Mouse (Mus musculus) heart, embryonic 11.5 days (tissue): ENCODE measurements at regions not wholly inside any gene's neighbourhood (a gene's known extent, or its start where the extent isn't known, plus 50 kb on each side); places are given as distances from the start of the nearest gene placed in this dataset.

Experiments
- ATAC-seq: fragments of 200-750 bp; cut with Nextera tagmentation; replicated peaks from 2 replicates; pipeline ENCODE4 v1.8.0; 2017; ENCODE audit warnings: moderate library complexity; ENCODE audit not compliant: insufficient number of reproducible peaks, low FRiP score, low TSS enrichment
- H3K27ac ChIP-seq: fragments of 300-500 bp; sonication (generic); 2 replicates; pipeline ENCODE4 v1.5.1; 2014; ENCODE audit warnings: mild to moderate bottlenecking, low read depth, low read length
- H3K27me3 ChIP-seq: fragments of 300-500 bp; sonication (generic); 2 replicates; pipeline ENCODE4 v1.6.1; 2014; ENCODE audit warnings: mild to moderate bottlenecking, low read length, mixed read lengths; ENCODE audit not compliant: control insufficient read depth, insufficient read depth
- H3K36me3 ChIP-seq: fragments of 300-500 bp; sonication (generic); 2 replicates; pipeline ENCODE4 v1.6.1; 2014; ENCODE audit warnings: mild to moderate bottlenecking, low read length, moderate library complexity, mixed read lengths; ENCODE audit not compliant: control insufficient read depth, insufficient read depth
- H3K4me1 ChIP-seq: fragments of 300-500 bp; sonication (generic); 2 replicates; pipeline ENCODE4 v1.6.1; 2014; ENCODE audit warnings: low read length; ENCODE audit not compliant: control insufficient read depth, insufficient read depth
- H3K4me2 ChIP-seq: fragments of 300-500 bp; sonication (generic); 2 replicates; pipeline ENCODE4 v1.6.1; 2014; ENCODE audit warnings: mild to moderate bottlenecking, moderate library complexity
- H3K4me3 ChIP-seq: fragments of 300-500 bp; sonication (generic); 2 replicates; pipeline ENCODE4 v1.5.1; 2014; ENCODE audit warnings: low read depth, low read length
- H3K9ac ChIP-seq: fragments of 300-500 bp; sonication (generic); 2 replicates; pipeline ENCODE4 v1.6.1; 2014; ENCODE audit warnings: mild to moderate bottlenecking, low read depth, low read length, moderate library complexity
- H3K9me3 ChIP-seq: fragments of 300-500 bp; sonication (generic); replicated peaks from 2 replicates; pipeline ENCODE4 v1.6.1; 2016; ENCODE audit warnings: low read length; ENCODE audit not compliant: control insufficient read depth
- WGBS: fragments of 180-500 bp; shearing (Covaris S2); extraction: QIAGEN DNeasy Blood & Tissue Kit; methylation state at CpG from one replicate; pipeline ENCODE4 v1.1.7; 2014; ENCODE audit not compliant: insufficient replicate concordance; 5-methylcytosine and 5-hydroxymethylcytosine counted together

DNA sequence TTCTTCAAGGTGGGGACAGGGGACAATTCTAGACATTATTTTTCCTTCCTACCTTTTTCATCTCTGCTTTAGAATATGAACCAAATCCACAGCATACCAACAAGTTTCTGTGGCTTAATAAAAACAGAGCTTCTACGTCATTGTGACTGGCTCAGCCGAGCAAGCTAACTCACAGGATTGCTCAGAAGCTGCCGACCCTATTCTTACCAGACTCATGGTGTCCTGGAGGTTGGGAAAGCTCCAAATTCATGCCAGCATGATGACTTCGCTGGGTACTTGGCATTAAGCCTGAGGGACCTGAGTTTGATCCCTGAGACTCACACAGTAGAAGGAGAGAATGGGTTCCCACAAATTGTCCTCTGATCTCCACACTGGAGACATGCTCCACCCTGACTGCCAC is 253.1 kb upstream of the Tbl1xr1 start:
- ATAC-seq, result no peak
- H3K4me2 ChIP-seq, result no peak overlapping the region
- peaks cover 10% of the 10 kb centered on the region for H3K4me1 ChIP-seq
- WGBS, result 84% methylated on average over 4 of the region's 4 CpGs
- no peak overlapping the region for H3K27ac ChIP-seq
- no peaks in the 10 kb centered on the region for H3K27me3 ChIP-seq
- H3K9ac ChIP-seq, result no peak overlapping the region
- no peak overlapping the region for H3K4me3 ChIP-seq
- H3K36me3 ChIP-seq, result no peaks in the 10 kb centered on the region
- H3K9me3 ChIP-seq, result no peaks in the 10 kb centered on the region

DNA sequence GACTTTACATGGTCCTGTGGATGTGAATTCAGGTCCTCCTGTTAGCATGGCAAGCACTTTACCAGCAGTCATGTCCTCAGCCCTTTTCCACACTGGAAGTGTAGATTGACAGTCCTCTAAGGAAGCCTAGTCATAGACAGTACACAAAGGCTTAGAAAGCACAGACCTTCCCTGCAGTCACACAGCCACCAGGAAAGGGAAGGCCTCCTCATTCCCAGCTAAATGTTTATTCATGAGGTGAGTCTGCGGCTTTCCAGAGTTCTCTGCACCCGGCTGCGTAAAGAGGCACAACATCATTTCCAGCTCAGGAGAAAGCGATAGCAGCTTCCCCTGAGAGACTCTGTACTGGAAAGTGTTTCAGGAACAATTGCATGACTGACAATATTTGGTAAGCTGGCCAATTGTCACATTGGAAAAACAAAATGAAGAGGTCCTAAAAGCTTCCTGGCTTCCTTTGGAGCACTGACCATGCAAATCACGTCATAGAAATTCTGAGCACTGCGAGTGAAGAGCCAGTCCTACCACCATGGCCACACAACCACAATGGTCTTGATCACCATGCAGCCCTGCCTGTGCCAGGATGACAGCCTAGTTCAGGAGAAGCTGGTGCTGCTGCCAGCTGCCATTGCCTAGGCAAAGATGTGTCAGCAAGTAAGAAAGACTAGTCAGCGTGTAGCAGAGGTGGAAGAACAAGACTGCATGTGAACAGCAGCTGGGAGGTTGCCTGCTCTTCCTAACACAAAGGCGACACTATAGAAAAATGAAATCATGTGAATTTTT is 252.2 kb upstream of the Tbl1xr1 start:
- H3K4me3 ChIP-seq, result no peak overlapping the region
- no peak overlapping the region for H3K9ac ChIP-seq
- no peak overlapping the region for H3K4me2 ChIP-seq
- no peaks in the 10 kb centered on the region for H3K36me3 ChIP-seq
- WGBS, result 56% methylated on average over 8 of the region's 8 CpGs
- H3K9me3 ChIP-seq, result no peaks in the 10 kb centered on the region
- H3K27ac ChIP-seq, result no peak overlapping the region
- no peaks in the 10 kb centered on the region for H3K27me3 ChIP-seq
- no peak for ATAC-seq
- H3K4me1 ChIP-seq, result peaks cover 6% of the 10 kb centered on the region

DNA sequence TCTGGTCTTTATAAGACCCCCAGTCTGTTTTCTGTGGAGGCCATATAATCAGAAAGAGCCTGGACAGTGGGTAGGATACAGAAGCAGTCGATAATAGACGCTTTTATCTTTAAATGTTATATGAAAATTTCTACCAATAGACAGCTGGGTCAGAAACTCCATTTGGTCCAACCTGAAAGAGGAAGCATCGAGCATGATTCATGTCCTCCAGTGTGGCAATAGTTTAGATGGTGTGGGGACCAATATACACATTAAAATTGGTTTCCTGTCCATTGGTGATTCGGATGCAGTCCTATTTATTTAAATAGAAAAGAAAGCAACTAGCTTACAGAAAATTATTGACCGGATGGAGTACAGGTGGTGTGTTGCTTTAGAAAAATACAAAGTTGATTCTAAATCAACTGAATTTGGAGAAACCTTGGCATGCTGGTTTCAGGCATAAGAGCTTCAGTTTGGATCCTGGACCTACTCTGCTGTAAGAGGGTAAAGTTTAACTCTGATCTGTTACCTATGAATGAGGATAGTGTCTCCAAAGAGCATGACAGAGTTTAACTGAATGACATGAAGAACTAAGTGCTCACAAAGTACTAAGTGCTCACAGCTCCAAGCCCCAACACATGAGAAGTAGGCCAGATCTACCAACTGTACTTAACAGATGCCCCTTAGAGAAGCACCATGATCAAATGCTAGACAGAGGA is 251.4 kb upstream of the Tbl1xr1 start:
- Histone ChIP-seq H3K4me1 (peaks cover under 1% of the 10 kb centered on the region), H3K4me3 (no peak overlapping the region), H3K9ac (no peak overlapping the region), H3K27ac (no peak overlapping the region), H3K9me3 (no peaks in the 10 kb centered on the region), H3K4me2 (no peak overlapping the region), H3K27me3 (no peaks in the 10 kb centered on the region), H3K36me3 (no peaks in the 10 kb centered on the region)
- 85% methylated on average over 5 of the region's 5 CpGs for WGBS
- no peak for ATAC-seq

DNA sequence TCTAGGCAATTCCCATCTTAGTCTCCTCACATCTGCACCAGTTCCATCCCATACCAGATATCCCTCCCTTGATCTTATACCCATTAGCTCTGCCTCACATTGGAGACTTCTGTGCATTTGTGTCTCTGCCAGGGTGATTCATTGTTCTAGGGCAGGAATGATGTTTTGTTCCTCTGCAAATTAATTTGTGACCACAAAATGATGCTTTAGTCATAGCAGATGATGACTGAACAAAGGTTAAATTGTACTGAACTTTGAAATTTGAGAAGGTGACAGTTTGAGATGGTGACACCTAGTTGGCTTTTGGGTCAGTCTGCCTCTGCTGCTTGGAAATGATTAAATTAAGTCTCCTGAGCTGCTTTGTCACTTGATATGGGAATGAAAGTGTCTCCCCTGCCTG is 248.8 kb upstream of the Tbl1xr1 start:
- Histone ChIP-seq H3K27me3 (no peaks in the 10 kb centered on the region), H3K36me3 (no peaks in the 10 kb centered on the region), H3K4me3 (no peak overlapping the region), H3K9me3 (no peaks in the 10 kb centered on the region), H3K4me2 (no peak overlapping the region), H3K27ac (no peak overlapping the region), H3K4me1 (no peaks in the 10 kb centered on the region), H3K9ac (no peak overlapping the region)
- no peak for ATAC-seq

DNA sequence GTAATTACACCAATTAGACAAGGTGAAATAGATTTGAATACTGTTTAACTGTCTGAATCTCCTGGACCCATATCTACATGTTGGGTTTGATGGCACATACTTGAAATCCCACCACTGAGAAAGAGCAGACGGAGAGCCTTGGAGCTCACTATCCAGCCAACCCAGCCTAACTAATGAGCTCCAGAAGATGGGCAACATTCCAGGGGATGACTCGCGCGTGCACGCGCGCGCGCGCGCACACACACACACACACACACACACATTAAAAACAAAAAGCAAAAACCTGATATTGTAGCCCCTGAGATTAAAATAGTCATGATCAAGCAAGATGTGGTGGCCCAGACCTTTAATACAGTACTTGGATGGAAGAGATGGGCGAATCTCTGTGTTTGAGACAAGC is 243.3 kb upstream of the Tbl1xr1 start:
- no peak overlapping the region for H3K9ac ChIP-seq
- no peak overlapping the region for H3K4me2 ChIP-seq
- H3K4me3 ChIP-seq, result no peak overlapping the region
- no peak overlapping the region for H3K27ac ChIP-seq
- H3K36me3 ChIP-seq, result no peaks in the 10 kb centered on the region
- H3K9me3 ChIP-seq, result no peaks in the 10 kb centered on the region
- 94% methylated on average over 12 of the region's 12 CpGs for WGBS
- no peaks in the 10 kb centered on the region for H3K27me3 ChIP-seq
- H3K4me1 ChIP-seq, result 0 out of 2 replicates have a peak, but pooled peaks cover 2% of the 10 kb centered on the region
- ATAC-seq, result no peak

DNA sequence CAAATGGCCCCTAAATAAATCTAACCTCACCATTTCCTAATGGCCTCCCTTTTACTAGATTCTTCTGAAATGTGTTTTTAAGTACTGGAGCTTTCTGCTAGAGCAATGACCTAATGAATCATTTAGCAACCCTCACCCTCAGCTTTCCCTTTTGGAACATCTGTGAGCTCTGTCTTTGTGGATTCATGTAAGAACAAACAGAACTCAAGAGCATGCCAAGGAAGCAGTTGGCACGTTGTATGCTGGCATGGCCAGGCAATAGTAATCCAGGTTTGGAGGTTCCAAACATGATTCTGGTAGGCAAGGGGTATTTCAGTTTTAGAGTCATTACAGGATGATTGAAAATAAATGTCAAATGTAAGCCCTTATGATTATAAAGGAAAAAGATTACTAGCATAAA is 240.9 kb upstream of the Tbl1xr1 start:
- H3K27me3 ChIP-seq, result no peaks in the 10 kb centered on the region
- no peaks in the 10 kb centered on the region for H3K9me3 ChIP-seq
- WGBS, result 88% methylated on average over 1 of the region's 1 CpGs
- no peak overlapping the region for H3K4me3 ChIP-seq
- 0 out of 2 replicates have a peak, but pooled peaks cover 2% of the 10 kb centered on the region for H3K4me1 ChIP-seq
- no peak for ATAC-seq
- no peak overlapping the region for H3K9ac ChIP-seq
- no peak overlapping the region for H3K27ac ChIP-seq
- H3K4me2 ChIP-seq, result no peak overlapping the region
- no peaks in the 10 kb centered on the region for H3K36me3 ChIP-seq

DNA sequence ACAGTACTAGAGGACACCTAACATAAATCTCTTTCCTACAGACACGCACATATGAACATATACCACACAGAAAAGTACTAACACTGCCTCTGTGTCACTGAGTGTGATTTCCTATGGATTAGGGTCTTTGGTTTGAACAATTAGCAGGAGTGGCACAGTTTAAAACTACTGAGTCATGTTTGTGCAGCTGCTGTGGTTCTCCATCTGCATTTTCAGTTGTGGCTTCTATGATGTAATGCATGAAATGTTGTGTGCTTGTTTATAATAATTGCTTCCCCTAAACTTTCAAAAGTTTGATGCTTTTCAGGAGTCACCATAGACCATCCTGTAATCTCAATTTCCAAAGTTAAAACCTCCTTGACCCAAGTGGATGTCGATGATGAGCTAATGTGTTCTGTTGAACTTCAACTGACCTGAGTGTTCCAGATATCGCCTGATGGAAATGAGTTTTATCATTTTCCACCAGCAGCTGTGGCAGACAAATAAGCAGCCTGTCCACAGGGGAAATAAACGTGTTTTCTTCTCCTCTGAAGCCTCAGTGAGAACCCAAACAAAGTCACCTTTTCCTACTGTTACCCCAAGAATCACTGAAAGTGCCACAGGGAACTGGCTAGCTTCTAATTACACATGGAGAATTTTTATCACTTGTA is 239.0 kb upstream of the Tbl1xr1 start:
- no peak overlapping the region for H3K4me3 ChIP-seq
- H3K27me3 ChIP-seq, result no peaks in the 10 kb centered on the region
- H3K27ac ChIP-seq, result no peak overlapping the region
- no peaks in the 10 kb centered on the region for H3K9me3 ChIP-seq
- H3K36me3 ChIP-seq, result no peaks in the 10 kb centered on the region
- 42% methylated on average over 4 of the region's 4 CpGs for WGBS
- no peak overlapping the region for H3K9ac ChIP-seq
- no peak for ATAC-seq
- no peak overlapping the region for H3K4me2 ChIP-seq
- peaks cover 6% of the 10 kb centered on the region; the same call in 1 of the 2 replicates for H3K4me1 ChIP-seq

DNA sequence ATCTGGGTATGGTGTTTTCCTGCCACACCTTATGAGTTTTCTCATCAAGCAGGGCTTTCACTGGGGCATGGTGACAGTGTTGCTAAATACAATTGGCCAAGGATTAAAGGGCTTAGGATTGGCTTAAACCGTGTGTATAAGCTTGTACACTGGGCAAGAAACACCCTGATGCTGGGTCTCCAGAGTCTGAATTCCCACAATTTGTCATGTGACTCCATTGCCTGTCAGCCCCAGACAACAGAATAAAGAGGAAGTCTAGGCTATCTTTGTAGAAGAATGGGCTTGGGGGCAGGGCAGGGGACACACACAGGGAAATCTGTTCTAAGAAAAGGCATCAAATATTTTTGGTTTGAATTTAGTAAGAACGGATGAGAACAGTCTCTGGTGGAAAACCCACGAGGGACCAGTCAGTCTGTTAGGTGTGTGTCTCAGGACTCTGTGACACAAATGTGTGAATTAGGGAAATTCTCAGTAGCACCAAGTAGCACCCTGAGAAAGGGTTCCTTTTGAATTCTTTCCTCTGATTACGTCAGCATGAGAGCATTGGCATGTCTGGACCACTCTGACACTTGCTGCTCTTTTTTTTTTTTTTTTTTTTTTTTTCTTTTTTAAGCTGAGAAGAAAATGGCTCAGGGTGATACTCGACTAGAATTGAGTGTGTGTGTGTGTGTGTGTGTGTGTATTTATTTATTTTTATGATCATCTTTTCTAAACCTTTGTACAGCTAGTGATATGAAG is 235.5 kb upstream of the Tbl1xr1 start:
- H3K36me3 ChIP-seq, result no peaks in the 10 kb centered on the region
- no peaks in the 10 kb centered on the region for H3K27me3 ChIP-seq
- ATAC-seq, result no peak
- no peak overlapping the region for H3K4me2 ChIP-seq
- peaks cover 9% of the 10 kb centered on the region; the same call in 1 of the 2 replicates for H3K4me1 ChIP-seq
- H3K27ac ChIP-seq, result no peak overlapping the region
- H3K9ac ChIP-seq, result no peak overlapping the region
- no peak overlapping the region for H3K4me3 ChIP-seq
- no peaks in the 10 kb centered on the region for H3K9me3 ChIP-seq
- WGBS, result 40% methylated on average over 5 of the region's 5 CpGs
